ENCODE assay signal across 9 mouse cellular contexts in genomic region chr7:126625369-126625768, GRCm38 (mm10). TPM values are rescaled to one million over a fixed set of nuclear protein-coding genes. Genes with fewer than 3 reads are reported as not detected.
A peak's percentile ranks its signal among the peaks of the same experiment; 100 is the strongest.
DNase-seq lines count a peak whose midpoint lies in the region; ATAC-seq and TF ChIP-seq lines count a peak whose summit lies in the region.
"Had no signal": no experiment of that assay in that cellular context is flagged by ENCODE, and none has a peak within 500 bp of the region (broad histone marks: within the 10 kb centered on the region; RNA-seq: fewer than 3 reads in every experiment).

No protein-coding gene starts in this region.

- no peak for ATAC-seq in hindbrain, embryonic 14.5 days (ENCODE audit: low FRiP score)
- no peak for ATAC-seq in hindbrain, embryonic 13.5 days (ENCODE audit: low FRiP score)
- 0 out of 2 replicates have a peak, but pooled peaks have one; percentile 35 for ATAC-seq in heart, embryonic 11.5 days (replicated peaks; ENCODE audit: insufficient number of reproducible peaks, low FRiP score, low TSS enrichment)
- ATAC-seq in liver, postnatal 0 days, result peak; percentile 87

- H3K27me3 ChIP-seq in hindbrain, embryonic 14.5 days (ENCODE audit: control insufficient read depth, insufficient read depth, low read length), result no peaks in the 10 kb centered on the region
- H3K27me3 ChIP-seq in hindbrain, embryonic 13.5 days, result peaks cover 6% of the 10 kb centered on the region; the same call in 1 of the 2 replicates
- no peaks in the 10 kb centered on the region for H3K27me3 ChIP-seq in heart, embryonic 11.5 days (ENCODE audit: control insufficient read depth, insufficient read depth, low read length)
- no peaks in the 10 kb centered on the region for H3K27me3 ChIP-seq in liver, postnatal 0 days (ENCODE audit: insufficient read depth, low read length)

- no peaks in the 10 kb centered on the region for H3K36me3 ChIP-seq in hindbrain, embryonic 14.5 days (replicated peaks; ENCODE audit: control insufficient read depth, insufficient read depth)
- no peaks in the 10 kb centered on the region for H3K36me3 ChIP-seq in hindbrain, embryonic 13.5 days
- H3K36me3 ChIP-seq in heart, embryonic 11.5 days (ENCODE audit: control insufficient read depth, insufficient read depth, low read length), result no peaks in the 10 kb centered on the region
- 0 out of 2 replicates have a peak, but pooled peaks cover 2% of the 10 kb centered on the region for H3K36me3 ChIP-seq in liver, postnatal 0 days (replicated peaks; ENCODE audit: insufficient read depth, low read length)

- peak; percentile 29 for DNase-seq in hindbrain, embryonic 14.5 days (ENCODE audit: low spot score)
- peak; percentile 45 for DNase-seq in c-Kit-negative CD71-positive TER-119-positive erythroid progenitor cells, embryonic 14.5 days (ENCODE audit: low read depth, low spot score)
- DNase-seq in kidney, postnatal 25 days, result peak; percentile 73 to 88
- peak; percentile 73 for DNase-seq in liver, postnatal 0 days
- peak; percentile 22 for DNase-seq in right cerebral cortex, postnatal 14 days
- DNase-seq in thymus, postnatal 14 days, result no peak

- TF ChIP-seq CTCF in liver, postnatal 0 days (IDR thresholded peaks at IDR 0.05; ENCODE audit: low read depth), result no peak

- no peaks in the 10 kb centered on the region for H3K4me1 ChIP-seq in hindbrain, embryonic 14.5 days (replicated peaks; ENCODE audit: control insufficient read depth, insufficient read depth, low read length)
- peaks cover 9% of the 10 kb centered on the region; the same call in 1 of the 2 replicates for H3K4me1 ChIP-seq in hindbrain, embryonic 13.5 days (replicated peaks)
- H3K4me1 ChIP-seq in heart, embryonic 11.5 days (ENCODE audit: control insufficient read depth, insufficient read depth, low read length), result peaks cover 3% of the 10 kb centered on the region
- peaks cover 21% of the 10 kb centered on the region; the same call in 1 of the 2 replicates for H3K4me1 ChIP-seq in liver, postnatal 0 days (ENCODE audit: insufficient read depth)

- no peaks in the 10 kb centered on the region for H3K9me3 ChIP-seq in hindbrain, embryonic 14.5 days (ENCODE audit: control insufficient read depth, low read length)
- no peaks in the 10 kb centered on the region for H3K9me3 ChIP-seq in hindbrain, embryonic 13.5 days
- H3K9me3 ChIP-seq in heart, embryonic 11.5 days (replicated peaks; ENCODE audit: control insufficient read depth, low read length), result no peaks in the 10 kb centered on the region
- no peaks in the 10 kb centered on the region for H3K9me3 ChIP-seq in liver, postnatal 0 days (ENCODE audit: low read length)

- no peak overlapping the region for H3K4me2 ChIP-seq in hindbrain, embryonic 14.5 days (replicated peaks)
- H3K4me2 ChIP-seq in hindbrain, embryonic 13.5 days, result no peak overlapping the region
- H3K4me2 ChIP-seq in heart, embryonic 11.5 days, result peak overlapping the region; percentile 35
- peak overlapping the region; percentile 54 for H3K4me2 ChIP-seq in liver, postnatal 0 days (ENCODE audit: low read depth, low read length)

- TF ChIP-seq EP300 in liver, postnatal 0 days (IDR thresholded peaks at IDR 0.05; ENCODE audit: low read depth), result no peak; the same call in 1 of the 2 replicates

- H3K27ac ChIP-seq in hindbrain, embryonic 14.5 days, result no peak overlapping the region
- H3K27ac ChIP-seq in hindbrain, embryonic 13.5 days, result no peak overlapping the region
- no peak overlapping the region for H3K27ac ChIP-seq in heart, embryonic 11.5 days (ENCODE audit: low read depth, low read length)
- H3K27ac ChIP-seq in liver, postnatal 0 days (ENCODE audit: low read depth), result 0 out of 2 replicates have a peak overlapping the region, but pooled peaks have one; percentile 18

- 60% methylated on average over 6 of the region's 6 CpGs for WGBS in hindbrain, embryonic 14.5 days
- 47% methylated on average over 6 of the region's 6 CpGs for WGBS in hindbrain, embryonic 13.5 days
- 35% methylated on average over 6 of the region's 6 CpGs for WGBS in heart, embryonic 11.5 days (ENCODE audit: insufficient replicate concordance)
- 13% methylated on average over 6 of the region's 6 CpGs for WGBS in liver, postnatal 0 days (ENCODE audit: insufficient replicate concordance)

- H3K4me3 ChIP-seq in hindbrain, embryonic 14.5 days (replicated peaks; ENCODE audit: low read length), result no peak overlapping the region
- no peak overlapping the region for H3K4me3 ChIP-seq in hindbrain, embryonic 13.5 days
- no peak overlapping the region for H3K4me3 ChIP-seq in heart, embryonic 11.5 days (ENCODE audit: low read depth, low read length)
- H3K4me3 ChIP-seq in liver, postnatal 0 days (ENCODE audit: low read depth, low read length), result no peak overlapping the region

- H3K9ac ChIP-seq in hindbrain, embryonic 14.5 days, result no peak overlapping the region
- H3K9ac ChIP-seq in hindbrain, embryonic 13.5 days, result no peak overlapping the region
- H3K9ac ChIP-seq in heart, embryonic 11.5 days (ENCODE audit: low read depth, low read length), result no peak overlapping the region
- H3K9ac ChIP-seq in liver, postnatal 0 days (replicated peaks), result peak overlapping the region; percentile 30; the same call in 1 of the 2 replicates

RNA-seq across cellular contexts. Expression of gene Nupr1, which starts 5.3 kb away (rescaled TPM):
- polyA plus RNA-seq in hindbrain, embryonic 14.5 days (2014; fragmentation: Nextera tagmentation; extraction: Ambion mirVana), result 11.4 and 12.4 TPM in 2 replicates
- 8.8 and 9.8 TPM in 2 replicates for polyA plus RNA-seq in hindbrain, embryonic 13.5 days (2015; fragmentation: Nextera tagmentation; extraction: Ambion mirVana)
- 1.2 and 2.8 TPM in 2 replicates for polyA plus RNA-seq in heart, embryonic 11.5 days (2014; fragmentation: Nextera tagmentation; extraction: Ambion mirVana)
- polyA plus RNA-seq in liver, postnatal 0 days (2015; fragmentation: Nextera tagmentation; extraction: Ambion mirVana), result 4.0 and 4.5 TPM in 2 replicates

RNA-seq across cellular contexts. Expression of gene Sgf29, which starts 23.7 kb away (rescaled TPM):
- 58.0 and 61.1 TPM in 2 replicates for polyA plus RNA-seq in hindbrain, embryonic 14.5 days (2014; fragmentation: Nextera tagmentation; extraction: Ambion mirVana)
- polyA plus RNA-seq in hindbrain, embryonic 13.5 days (2015; fragmentation: Nextera tagmentation; extraction: Ambion mirVana), result 53.4 and 56.5 TPM in 2 replicates
- polyA plus RNA-seq in heart, embryonic 11.5 days (2014; fragmentation: Nextera tagmentation; extraction: Ambion mirVana), result 24.7 and 28.9 TPM in 2 replicates
- polyA plus RNA-seq in liver, postnatal 0 days (2015; fragmentation: Nextera tagmentation; extraction: Ambion mirVana), result 22.7 and 22.8 TPM in 2 replicates

RNA-seq across cellular contexts. Expression of gene Il27, which starts 30.6 kb away (rescaled TPM):
- not detected in 2 replicates for polyA plus RNA-seq in hindbrain, embryonic 14.5 days (2014; fragmentation: Nextera tagmentation; extraction: Ambion mirVana)
- not detected in 2 replicates for polyA plus RNA-seq in hindbrain, embryonic 13.5 days (2015; fragmentation: Nextera tagmentation; extraction: Ambion mirVana)
- not detected in 2 replicates for polyA plus RNA-seq in heart, embryonic 11.5 days (2014; fragmentation: Nextera tagmentation; extraction: Ambion mirVana)
- polyA plus RNA-seq in liver, postnatal 0 days (2015; fragmentation: Nextera tagmentation; extraction: Ambion mirVana), result 0.18 and 0.21 TPM in 2 replicates
- polyA plus RNA-seq: limb, embryonic 11.5 days had no signal

RNA-seq across cellular contexts. Expression of gene Cln3, which starts 39.8 kb away (rescaled TPM):
- 24.7 and 24.8 TPM in 2 replicates for polyA plus RNA-seq in hindbrain, embryonic 14.5 days (2014; fragmentation: Nextera tagmentation; extraction: Ambion mirVana)
- polyA plus RNA-seq in hindbrain, embryonic 13.5 days (2015; fragmentation: Nextera tagmentation; extraction: Ambion mirVana), result 31.1 and 35.2 TPM in 2 replicates
- 16.3 and 19.7 TPM in 2 replicates for polyA plus RNA-seq in heart, embryonic 11.5 days (2014; fragmentation: Nextera tagmentation; extraction: Ambion mirVana)
- polyA plus RNA-seq in liver, postnatal 0 days (2015; fragmentation: Nextera tagmentation; extraction: Ambion mirVana), result 12.3 and 14.6 TPM in 2 replicates

RNA-seq across cellular contexts. Expression of gene Apobr, which starts 40.6 kb away (rescaled TPM):
- polyA plus RNA-seq in hindbrain, embryonic 14.5 days (2014; fragmentation: Nextera tagmentation; extraction: Ambion mirVana), result 0.26 and 0.36 TPM in 2 replicates
- 0.66 and 0.68 TPM in 2 replicates for polyA plus RNA-seq in hindbrain, embryonic 13.5 days (2015; fragmentation: Nextera tagmentation; extraction: Ambion mirVana)
- 0.13 and 0.31 TPM in 2 replicates for polyA plus RNA-seq in heart, embryonic 11.5 days (2014; fragmentation: Nextera tagmentation; extraction: Ambion mirVana)
- 3.0 and 4.0 TPM in 2 replicates for polyA plus RNA-seq in liver, postnatal 0 days (2015; fragmentation: Nextera tagmentation; extraction: Ambion mirVana)

Comparison
In these comparisons a context has a peak if more than half of its experiments do, and no peak if none do; other contexts are left out.
1. ATAC-seq: peak in heart, embryonic 11.5 days (single experiment) and liver, postnatal 0 days (single experiment); none in hindbrain, embryonic 14.5 days (single experiment) and hindbrain, embryonic 13.5 days (single experiment).
2. H3K4me2 ChIP-seq: peak in heart, embryonic 11.5 days (single experiment) and liver, postnatal 0 days (single experiment); none in hindbrain, embryonic 14.5 days (single experiment) and hindbrain, embryonic 13.5 days (single experiment).